Mouse (Mus musculus): Measurements from ENCODE around the gene Tcaf2. TPM values are rescaled to one million over a fixed set of nuclear protein-coding genes. Genes with fewer than 3 reads are reported as not detected.

The Tcaf2 gene
- not detected for polyA plus RNA-seq (2017; shearing (Covaris generic))

DNA sequence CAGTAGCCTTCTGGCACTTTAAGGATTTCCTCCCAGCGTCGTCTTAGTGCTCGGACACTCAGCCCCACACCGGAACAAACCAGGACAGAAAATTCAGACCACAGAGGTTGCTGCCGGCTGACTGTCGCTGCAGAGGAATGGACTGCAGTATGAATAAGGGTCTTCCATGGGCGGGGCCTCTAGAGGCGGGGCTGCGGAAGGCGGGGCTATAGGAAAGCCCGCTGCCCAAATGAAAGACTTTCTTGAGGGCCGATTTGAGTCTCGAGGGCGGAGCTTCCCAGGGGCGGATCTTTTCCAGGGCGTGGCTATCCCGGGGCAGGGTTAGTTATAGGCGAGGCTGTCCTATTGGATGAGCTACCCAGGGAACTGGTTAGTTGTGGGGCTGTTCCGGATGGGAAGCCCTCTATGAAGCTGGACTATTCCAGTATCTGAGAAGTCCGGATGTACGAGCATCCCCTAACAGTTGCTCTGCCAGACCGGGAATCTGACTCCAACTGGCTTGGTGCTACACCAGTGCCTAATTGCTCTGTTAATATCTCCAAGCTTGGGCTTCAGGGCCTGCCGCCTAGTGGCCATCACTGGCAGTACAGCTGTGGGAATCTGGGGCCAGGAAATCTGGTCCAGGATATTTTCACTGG lies at the start of gene Tcaf2:
TSS of gene Tcaf2 (minus strand) at position 343 of the 638 bp plus-strand sequence.

DNA sequence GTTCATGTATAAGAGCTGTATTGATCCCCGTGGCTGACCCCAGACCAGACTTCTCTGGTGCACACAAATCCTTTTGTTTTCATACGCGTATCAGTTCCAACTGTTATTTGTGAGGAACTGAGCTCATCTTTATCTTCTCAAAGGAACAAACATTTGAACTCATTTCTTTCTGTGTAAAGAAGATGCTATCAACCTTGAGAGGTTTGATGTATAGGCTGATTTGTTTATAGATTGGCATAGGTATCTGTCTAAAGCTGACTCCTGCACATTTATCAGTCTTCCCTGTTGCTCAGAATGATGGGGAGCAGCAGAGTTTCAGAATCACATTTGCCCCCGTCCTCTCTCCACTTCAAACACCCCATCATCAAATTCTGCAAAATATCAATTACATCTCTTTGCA lies 47.5 kb downstream of the Tcaf2 start, which contains the start of gene Tcaf3:
TSS of gene Tcaf3 (minus strand) at position 101 of the 400 bp plus-strand sequence.

Other genes starting within 250 kb of the Tcaf2 start
- not detected for gene Tas2r143, start 245.0 kb downstream of the Tcaf2 start, polyA plus RNA-seq (2017; shearing (Covaris generic))
- gene Tas2r135, start 239.8 kb downstream of the Tcaf2 start, polyA plus RNA-seq (2017; shearing (Covaris generic)): not detected
- not detected for gene Tas2r126, start 210.7 kb downstream of the Tcaf2 start, polyA plus RNA-seq (2017; shearing (Covaris generic))
- not detected for gene Olfr458, start 180.1 kb downstream of the Tcaf2 start, polyA plus RNA-seq (2017; shearing (Covaris generic))
- not detected for gene Olfr457, start 168.9 kb downstream of the Tcaf2 start, polyA plus RNA-seq (2017; shearing (Covaris generic))
- gene Olfr456, start 158.0 kb downstream of the Tcaf2 start, polyA plus RNA-seq (2017; shearing (Covaris generic)): not detected
- gene Olfr455, start 97.7 kb downstream of the Tcaf2 start, polyA plus RNA-seq (2017; shearing (Covaris generic)): not detected
- gene Tcaf3, start 47.6 kb downstream of the Tcaf2 start, polyA plus RNA-seq (2017; shearing (Covaris generic)): not detected
- not detected for gene Tcaf1, start 64.8 kb upstream of the Tcaf2 start, polyA plus RNA-seq (2017; shearing (Covaris generic))
- gene Olfr453, start 94.1 kb upstream of the Tcaf2 start, polyA plus RNA-seq (2017; shearing (Covaris generic)): not detected
- gene Olfr38, start 111.2 kb upstream of the Tcaf2 start, polyA plus RNA-seq (2017; shearing (Covaris generic)): not detected
- gene Olfr452, start 139.8 kb upstream of the Tcaf2 start, polyA plus RNA-seq (2017; shearing (Covaris generic)): not detected
- not detected for gene Olfr450, start 166.7 kb upstream of the Tcaf2 start, polyA plus RNA-seq (2017; shearing (Covaris generic))
- gene Olfr449, start 189.1 kb upstream of the Tcaf2 start, polyA plus RNA-seq (2017; shearing (Covaris generic)): not detected
- not detected for gene Olfr448, start 245.2 kb upstream of the Tcaf2 start, polyA plus RNA-seq (2017; shearing (Covaris generic))

Data from activated CD4-positive, CD25-positive, alpha-beta regulatory T cell, adult 9 weeks (primary cell).